Mouse (Mus musculus): ENCODE measurements around the gene Bdh2. TPM values are rescaled to one million over a fixed set of nuclear protein-coding genes. Genes with fewer than 3 reads are reported as not detected.
A peak's percentile ranks its signal among the peaks of the same experiment; 100 is the strongest.

Bdh2 gene
- 13.3 and 13.7 TPM in 2 replicates for polyA plus RNA-seq (2012; rRNA removed)

DNA sequence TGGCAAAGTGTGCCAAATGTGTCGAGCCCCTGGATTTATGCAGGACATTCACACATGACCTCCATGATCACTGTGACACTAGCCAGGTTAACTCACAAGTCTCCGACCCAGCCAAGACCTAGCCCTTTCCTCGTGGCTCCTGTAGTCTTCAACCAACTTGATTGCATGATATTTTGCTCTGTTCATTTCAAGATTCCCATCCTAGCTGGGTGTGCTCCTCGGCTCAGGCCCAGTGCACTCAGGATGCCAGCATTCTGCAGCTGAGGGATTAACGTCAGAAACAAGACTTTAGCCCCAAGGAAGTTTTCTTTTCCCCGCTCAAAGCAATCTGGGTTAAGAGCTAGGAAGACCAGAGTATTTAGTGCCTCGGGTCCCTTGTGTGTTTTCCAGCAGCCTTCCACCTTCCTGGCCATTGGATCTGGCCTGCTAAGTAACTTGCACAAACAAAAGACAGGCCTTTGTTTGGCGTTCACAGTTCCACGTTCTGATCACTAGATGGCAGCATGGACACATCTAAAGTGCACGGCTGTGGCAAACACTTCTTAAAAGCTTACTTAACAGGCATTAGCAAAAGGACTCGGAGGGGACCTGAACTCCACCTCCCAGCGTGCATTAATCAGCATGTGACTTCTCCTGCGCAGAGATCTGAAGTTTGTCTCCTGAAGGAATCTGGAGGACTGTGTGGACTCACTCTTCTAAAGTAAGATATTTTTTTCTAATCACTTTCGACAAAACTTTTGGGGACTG, at the start of gene Bdh2:
Gene Bdh2, plus strand, starts transcription at position 553 of the 747 bp plus-strand sequence.
- DNase-seq (ENCODE audit: low spot score), result peak; percentile 26

DNA sequence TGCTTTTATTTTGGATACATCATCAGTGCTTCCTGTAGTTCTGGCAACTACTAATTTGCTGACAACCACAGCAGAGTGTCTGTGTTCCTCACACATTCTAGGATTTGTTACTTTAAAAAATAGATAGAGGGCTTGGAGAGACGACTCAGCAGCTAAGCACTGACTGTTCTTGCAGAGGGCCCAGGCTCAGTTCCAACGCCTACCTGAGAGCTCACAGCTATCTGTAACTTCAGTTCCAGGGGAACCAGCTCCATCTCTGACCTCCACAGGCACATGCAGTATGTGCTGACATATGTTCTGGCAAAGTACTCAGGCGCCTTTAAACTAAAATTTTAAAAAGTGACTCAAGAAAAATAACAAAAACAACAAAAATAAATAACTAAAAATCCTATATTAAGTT, 49.0 kb upstream of the Bdh2 start:
- no peak for DNase-seq (ENCODE audit: low spot score)

DNA sequence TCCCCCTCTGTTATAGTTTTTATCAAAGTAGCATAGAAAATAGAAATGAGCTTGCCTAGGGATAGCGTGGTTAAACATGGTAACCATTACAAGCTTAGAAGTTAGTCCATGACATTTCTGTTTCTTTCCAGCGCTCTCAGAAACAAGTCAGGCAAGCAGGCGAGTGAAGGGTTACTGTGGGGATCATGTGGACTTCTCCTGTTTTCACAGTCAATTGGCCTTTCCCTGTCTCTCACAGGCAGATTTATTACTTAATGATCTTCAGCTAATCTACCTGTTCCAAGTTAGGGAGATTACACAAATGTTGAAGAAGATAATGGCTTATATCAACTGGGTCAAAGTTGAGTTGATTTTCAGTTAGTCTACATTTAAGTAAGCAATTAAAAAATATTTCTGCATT, 48.6 kb upstream of the Bdh2 start:
- DNase-seq (ENCODE audit: low spot score), result no peak

DNA sequence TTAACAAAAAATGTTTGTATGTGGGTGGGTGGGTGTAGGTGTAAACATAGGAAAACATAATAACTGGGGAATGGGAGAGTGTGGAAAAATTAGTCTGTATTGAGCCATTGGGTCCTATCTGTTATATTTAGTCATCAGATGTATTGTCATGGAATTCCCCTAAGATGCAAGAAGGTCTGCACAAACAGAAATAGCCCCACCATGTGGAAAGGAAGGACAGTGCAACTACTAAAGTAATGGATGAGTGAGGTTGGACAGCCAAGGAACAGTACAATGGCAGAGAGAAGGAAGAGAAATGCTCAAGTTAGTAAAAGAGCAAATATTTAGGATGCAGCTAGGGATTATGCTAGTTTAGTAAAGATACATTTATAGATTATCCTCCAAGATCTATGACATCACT, 35.3 kb upstream of the Bdh2 start:
- no peak for DNase-seq (ENCODE audit: low spot score)

DNA sequence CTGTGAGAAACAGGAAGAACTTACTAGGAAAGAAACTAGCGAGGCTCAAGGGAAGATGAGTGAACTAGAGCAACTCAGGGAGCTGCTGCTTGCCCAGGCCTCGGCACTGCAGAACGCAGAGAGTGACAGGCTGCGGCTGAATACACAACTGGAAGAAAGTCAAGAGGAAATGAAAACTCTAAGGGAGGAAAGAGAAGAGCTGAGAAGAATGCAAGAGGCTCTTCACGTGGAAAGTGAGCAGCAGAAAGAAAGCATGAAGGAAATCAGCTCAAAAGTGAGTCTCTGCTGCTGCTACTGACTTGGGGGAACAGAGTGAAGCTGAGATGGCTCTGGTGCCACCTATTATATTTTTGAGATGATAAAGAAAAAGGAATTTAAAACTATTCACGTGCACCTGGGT, 34.2 kb upstream of the Bdh2 start:
- no peak for DNase-seq (ENCODE audit: low spot score)

DNA sequence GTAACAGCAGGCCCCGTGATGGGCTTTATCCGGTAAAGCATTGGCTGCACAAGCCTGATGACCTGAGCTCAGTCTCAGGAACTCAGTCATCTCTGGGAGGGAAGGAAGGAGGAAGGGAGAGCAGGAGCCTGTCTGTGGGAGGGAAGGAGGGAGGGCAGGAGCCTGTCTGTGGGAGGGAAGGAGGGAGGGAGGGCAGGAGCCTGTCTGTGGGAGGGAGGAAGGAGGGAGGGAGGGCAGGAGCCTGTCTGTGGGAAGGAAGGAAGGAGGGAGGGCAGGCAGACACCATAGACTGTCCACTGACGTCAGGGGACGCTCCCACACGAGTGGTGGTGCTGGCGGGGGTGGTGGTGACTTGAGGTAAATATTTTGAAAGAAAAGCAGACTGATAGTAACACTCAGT, 31.9 kb upstream of the Bdh2 start:
- DNase-seq (ENCODE audit: low spot score), result no peak

DNA sequence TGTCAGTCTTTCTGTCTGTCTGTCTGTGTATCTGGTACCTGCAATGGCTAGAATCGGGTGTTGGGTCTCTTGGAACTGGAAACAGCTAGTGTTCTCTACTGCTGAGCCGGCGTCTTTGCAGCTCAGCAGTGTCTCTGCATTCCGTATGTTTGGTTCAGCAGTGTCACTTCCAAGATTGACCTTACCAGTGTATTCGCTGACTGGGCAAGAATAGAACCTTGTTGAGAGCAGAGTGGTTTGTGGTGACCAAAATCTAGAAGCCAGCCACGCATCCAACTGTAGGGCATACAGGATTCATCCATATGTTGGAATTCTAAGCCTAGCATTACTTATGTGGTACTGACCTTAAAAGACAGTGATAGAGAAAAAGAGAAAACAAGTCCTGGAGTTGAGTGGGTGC, 29.2 kb upstream of the Bdh2 start:
- no peak for DNase-seq (ENCODE audit: low spot score)

DNA sequence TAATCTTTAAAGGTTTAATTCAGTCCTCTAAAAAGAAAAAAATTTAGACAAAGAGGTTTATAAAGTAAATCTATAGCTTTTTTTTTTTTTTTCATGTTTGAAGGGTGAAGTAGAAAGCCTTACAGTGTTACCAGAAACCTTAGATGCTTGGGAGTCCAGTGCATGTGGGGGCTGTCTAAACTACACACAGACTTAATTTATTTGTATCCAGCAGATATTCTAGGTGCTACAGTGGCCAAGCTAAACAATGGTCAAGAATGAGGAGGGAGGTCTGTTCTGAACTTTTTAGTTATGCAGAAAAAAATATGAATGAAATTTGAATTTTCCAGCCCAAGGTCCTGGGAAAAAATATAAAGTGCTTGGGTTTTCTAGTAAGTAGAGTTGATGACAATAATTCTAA, 26.2 kb upstream of the Bdh2 start:
- no peak for DNase-seq (ENCODE audit: low spot score)

DNA sequence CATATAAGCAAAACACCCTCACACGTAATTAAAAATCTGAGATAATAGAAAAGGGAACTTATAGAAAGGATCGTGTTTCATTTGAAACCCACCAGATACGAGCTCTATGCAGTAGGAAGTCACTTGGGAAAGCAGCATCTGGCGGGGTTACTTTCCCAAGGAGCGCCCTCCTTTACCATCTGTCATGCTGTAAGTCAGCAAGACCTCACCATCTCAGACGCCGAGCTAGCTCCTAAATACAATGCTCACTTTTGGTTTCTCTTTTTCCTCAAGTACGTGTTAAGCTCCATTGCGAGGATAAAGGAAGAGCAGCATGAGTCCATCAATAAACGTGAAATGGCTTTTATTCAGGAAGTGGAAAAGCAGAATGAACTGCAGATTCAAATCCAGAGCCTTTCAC, 22.1 kb upstream of the Bdh2 start:
- no peak for DNase-seq (ENCODE audit: low spot score)

DNA sequence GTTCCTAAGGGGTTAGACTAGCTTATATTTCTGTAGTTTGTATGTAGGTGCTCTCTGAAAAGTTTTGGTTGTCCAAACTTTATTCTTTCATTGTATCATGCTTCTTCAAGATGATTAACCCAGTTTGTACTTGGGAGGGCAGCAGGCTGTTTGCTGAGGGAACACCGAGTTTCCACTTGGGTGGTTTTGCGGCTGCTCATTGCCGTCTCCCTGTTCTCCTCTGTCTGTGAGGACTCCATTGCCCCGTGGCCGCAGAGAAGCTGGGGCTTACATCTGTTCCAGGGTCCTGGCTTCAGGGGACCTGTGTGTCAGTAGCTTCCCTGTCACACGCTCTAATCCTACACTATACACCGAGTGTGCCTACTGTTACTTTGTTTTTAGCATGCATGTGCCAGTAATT, 20.8 kb upstream of the Bdh2 start:
- no peak for DNase-seq (ENCODE audit: low spot score)

DNA sequence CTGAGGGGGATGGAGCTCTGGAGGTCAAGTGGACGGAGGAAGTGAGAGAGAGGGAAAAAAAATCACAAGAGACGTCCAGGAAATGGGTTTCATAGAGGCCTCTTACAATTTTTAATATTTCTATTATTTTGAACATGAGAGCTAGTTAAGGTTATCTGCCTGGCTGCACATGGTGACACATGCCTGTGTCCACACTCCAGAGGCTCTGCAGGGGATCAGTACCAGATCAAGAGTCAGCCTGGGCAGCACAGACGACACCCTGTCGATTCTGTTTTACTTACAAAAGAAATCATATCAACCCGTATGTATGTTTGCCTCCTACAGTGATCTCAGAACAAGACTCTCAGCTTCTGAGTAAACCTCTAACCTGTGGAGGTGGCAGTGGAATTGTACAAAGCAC, 12.4 kb upstream of the Bdh2 start:
- no peak for DNase-seq (ENCODE audit: low spot score)

DNA sequence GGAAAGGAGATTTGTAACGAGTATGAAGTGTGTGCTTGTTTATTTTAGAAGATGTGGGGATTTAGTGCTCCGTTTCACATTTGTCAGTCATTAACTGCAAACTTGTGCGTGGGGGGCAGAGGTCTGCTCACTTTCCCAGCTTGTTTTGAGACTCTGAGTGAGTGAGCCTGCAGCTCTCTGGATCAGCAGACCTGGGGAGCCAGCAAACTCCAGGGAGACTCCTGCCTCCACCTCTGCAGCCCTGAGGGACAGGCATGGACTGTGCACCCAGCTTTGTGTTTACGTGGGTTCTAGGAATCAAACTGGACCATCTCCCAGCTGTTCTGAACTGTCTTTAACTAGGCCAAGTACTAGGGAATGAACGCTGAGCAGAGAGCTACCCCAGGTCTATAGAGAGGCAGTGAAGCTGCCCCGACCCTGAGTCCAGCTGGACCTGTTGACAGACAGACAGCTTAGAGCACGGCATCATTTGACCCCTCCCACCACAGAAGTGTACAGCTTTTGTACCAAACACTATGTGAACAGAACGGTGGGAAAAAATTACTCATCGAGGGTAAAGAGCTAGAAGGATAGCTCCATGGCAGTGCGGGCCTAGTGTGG, 11.5 kb upstream of the Bdh2 start:
- no peak for DNase-seq (ENCODE audit: low spot score)

DNA sequence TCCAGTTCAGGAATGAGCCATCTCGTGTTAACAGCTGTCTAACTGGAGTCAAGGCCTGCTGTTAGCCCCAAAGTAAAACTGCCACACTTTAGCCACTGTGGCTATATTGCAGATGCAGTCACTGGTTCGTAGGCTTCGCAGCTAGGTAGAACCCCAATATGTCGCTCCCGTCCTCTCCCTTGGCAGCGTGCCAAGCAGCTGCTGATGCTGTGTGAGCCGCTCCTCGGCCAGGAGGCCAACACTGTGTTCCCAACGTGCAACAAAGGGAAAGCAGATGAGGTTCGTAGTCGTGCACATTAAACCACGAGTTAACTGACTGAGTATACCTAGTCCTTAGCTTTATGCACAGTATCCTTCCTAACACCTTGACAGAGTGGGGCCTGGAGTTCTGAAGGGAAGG, 8.4 kb upstream of the Bdh2 start:
- no peak for DNase-seq (ENCODE audit: low spot score)

DNA sequence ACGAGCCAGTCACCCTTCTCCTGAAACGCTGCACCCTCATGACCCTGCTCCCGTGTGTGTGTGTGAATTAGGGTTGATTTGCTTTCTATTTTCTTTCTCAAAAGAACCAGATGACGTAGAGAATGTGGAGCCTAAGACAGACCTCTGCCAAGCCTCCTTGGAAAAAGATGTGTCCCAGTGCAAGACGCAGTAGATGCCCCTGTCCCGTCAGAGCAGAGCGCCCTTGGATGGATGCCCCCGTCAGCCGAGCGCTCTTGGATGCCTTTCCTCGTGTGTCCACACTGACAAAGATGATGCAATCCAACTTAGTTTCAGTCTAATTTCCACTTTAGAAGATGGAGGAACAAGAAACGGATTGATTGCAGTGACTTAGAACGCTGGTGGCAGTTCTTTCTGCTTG, 8.0 kb upstream of the Bdh2 start:
- DNase-seq (ENCODE audit: low spot score), result no peak

DNA sequence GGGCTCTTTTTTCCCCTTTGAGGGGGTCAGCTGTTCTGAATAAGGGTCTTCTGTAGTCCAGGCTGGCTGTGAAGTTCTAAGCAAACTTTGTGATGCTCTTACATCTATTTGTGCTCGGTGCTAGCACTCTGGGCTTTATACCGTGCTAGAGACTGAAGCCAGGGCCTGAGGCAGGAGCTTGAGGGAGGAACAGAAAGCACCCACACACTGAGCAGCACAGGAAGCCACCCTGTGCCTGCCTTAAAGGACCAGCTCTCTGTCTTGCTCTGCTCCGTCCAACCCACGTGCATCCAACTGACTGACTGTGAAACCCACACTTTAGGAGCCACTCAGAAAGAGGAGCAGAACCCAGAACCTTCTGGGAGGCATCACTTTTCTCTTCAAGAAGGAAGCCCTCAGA, 861 bp upstream of the Bdh2 start:
- DNase-seq (ENCODE audit: low spot score), result no peak

DNA sequence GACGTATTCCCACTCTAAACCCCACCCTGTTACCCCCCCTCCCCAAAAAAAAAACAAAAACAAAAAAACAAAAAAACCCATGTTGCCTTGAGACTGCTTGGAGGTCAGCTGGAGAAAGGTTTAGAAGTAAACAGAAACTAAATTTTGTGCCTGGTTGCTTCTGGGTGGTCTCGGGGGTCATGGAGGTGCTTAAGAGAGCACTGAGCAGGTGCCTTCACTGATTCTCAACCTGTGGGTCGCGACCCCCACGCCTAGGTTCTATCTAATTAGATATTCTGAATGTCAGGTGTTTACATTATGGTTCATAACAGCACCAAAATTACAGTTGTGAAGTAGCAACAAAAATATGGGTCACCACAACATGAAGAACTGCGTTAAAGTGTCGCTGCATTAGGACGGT, 680 bp downstream of the Bdh2 start:
- no peak for DNase-seq (ENCODE audit: low spot score)

DNA sequence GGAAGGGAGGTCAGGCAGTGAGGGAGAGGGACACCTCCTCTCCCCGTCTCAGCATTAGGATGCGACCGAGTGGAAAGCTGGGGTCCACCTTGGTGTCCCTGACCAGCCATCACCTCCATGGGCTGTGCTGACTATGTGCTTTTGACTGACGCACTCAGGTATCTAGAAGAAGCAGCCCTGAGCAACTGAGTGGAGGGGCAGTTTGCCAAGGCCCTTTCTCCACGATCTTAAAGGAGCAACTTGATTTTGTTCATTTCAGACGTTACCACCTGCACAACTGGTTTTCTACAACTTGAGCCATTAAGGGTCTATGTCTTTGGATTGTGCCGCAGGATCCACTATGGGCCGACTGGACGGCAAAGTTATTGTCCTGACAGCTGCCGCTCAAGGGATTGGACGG, 4.2 kb downstream of the Bdh2 start:
- no peak for DNase-seq (ENCODE audit: low spot score)

DNA sequence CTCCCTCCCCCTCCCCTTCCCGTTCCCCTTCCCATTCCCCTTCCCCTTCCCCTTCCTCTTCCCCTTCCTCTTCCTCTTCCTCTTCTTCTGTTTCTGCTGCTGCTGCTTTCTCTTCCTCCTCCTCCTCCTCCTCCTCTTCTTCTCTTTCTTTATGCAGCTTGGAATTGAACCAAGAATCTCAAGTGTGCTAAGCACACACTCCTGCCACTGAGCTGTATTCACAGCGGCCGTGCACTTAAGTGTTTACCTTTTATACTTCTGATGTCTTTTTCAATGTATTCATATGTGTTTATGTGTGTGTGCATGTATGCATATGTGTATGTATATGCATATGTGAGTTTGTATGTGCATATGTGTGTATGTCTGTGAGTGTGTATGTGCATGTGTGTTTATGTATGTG, 4.8 kb downstream of the Bdh2 start:
- no peak for DNase-seq (ENCODE audit: low spot score)

DNA sequence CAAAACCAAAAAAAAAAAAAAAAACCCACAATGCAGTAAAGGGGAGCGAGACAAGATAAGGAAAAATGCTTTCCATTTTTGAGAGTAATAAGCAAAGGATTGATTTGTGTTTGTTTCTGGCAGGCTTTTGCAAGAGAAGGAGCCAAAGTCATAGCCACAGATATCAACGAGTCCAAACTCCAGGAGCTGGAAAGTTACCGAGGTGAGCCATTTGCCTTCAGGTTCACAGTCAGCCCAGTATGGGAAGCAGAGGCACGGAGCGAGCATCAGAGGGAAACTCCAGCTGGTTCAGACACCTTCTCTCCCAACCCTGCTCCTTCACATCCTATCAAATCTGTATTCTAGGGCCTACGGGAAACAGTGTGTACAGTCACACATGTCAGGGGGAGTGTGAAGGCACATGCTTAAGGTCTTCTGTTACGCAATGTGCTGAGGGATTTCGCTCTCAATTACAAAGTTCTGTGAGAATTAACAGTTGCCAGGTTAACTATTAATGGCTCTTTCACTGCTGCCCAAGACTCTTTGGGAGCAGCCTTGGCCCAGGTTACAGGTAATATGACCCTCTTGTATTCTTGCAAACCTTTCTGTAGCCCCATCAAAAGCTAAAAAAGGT, 7.2 kb downstream of the Bdh2 start:
- DNase-seq (ENCODE audit: low spot score), result no peak

DNA sequence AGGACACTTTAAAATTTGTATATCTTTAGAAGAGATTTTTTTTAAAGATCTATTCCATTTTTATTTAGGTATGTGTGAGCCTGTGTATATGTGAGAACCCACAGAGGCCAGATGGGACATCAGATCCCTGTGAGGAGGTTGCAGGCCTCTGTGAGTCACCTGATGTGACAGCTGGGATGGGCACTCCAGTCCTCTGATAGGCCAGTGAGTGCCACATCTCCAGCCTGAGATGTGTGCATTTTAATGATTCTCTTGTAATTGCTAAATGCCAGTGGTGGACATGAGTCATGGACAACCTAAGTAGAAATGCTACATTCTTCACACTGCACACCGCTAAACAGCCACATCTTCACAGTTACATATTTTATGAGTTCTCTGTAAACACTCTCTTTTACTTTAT, 8.1 kb downstream of the Bdh2 start:
- no peak for DNase-seq (ENCODE audit: low spot score)

DNA sequence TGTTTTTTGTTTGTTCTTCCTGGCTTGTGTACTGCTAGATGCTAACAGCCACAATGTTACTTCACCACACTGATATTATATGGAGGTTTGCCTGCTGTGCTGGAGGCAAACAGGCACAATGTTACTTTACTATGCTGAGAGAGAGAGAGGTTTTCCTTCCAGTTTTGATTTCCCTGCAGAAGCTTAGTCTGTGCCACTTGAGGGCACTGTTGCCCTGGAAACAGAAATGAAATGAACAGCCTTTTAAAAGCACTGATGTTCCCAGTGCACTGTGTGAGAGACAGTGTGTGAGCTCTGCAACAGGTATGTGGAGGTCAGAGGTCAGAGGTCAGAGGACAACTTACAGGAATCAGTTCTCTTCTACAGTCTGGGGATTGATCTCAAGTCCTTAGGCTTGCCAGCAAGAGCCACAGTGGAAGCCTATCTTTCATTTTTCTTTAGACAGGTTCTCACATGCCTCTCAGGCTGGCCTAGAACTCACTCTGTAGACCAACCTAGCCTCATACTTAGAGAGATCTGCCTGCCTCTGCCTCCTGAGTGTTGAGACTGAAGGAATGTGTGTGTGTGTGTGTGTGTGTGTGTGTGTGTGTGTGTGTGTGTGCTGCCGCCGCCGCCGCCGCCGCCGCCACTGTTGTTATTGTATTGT, 9.4 kb downstream of the Bdh2 start:
- no peak for DNase-seq (ENCODE audit: low spot score)

DNA sequence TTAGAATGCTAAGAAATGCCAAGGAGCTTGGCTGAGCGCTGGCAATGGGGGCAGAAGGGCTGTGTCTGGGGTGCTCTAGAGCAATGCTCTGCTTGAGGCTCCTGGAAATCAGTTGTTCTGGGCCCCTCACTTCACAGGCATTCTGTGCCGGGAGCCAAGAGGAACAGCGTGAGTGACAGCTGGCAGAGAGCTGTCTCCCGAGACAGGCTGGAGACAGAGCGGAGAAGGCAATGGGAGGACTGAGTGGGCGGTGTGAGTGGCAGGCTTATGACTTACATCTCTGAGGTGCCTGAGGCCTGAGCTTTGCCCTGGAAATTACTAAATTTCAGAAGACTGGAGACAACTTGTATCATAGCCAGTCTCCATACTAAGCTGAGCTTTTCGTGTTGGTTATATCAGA, 12.7 kb downstream of the Bdh2 start:
- DNase-seq (ENCODE audit: low spot score), result peak; percentile 24

DNA sequence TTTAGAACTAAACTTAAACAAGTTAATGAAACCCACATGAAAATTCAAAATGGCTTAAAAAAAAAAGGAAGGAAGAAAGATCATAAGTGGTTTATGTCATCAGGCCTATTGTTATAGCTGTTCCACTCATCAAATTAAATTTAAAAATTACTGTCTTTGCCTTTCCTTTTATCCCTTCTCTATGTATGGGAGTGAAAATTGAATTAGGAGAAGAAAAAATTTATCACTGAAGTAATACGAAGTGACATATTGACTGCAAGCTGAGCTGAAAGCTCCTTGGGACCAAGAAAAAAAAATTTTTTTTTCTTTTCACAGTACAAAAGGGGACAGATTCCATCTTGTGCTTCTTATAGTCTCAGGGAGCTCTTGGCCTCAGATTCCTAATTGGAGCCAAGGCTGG, 14.5 kb downstream of the Bdh2 start:
- no peak for DNase-seq (ENCODE audit: low spot score)
